Mouse (Mus musculus) liver, embryonic 14.5 days (tissue): Measurements from ENCODE around the gene Rab4a. TPM values are rescaled to one million over a fixed set of nuclear protein-coding genes. Genes with fewer than 3 reads are reported as not detected.

ENCODE experiments used
- ATAC-seq: fragments of 200-750 bp; cut with Nextera tagmentation; 2 replicates; pipeline ENCODE4 v1.8.0; 2017; ENCODE audit warnings: moderate number of reproducible peaks, mild to moderate bottlenecking, moderate library complexity; ENCODE audit not compliant: insufficient read depth
- DNase-seq, 3 experiments: peaks; one replicate each; pipeline ENCODE4 v3.0.0-alpha.2; 2012 to 2013; ENCODE audit warnings: low read depth in 3 of 3, low spot score in 3 of 3
- H3K27ac ChIP-seq: fragments of 300-500 bp; sonication (generic); 2 replicates; pipeline ENCODE4 v1.5.1; 2014; ENCODE audit warnings: moderate library complexity, mild to moderate bottlenecking, control low read depth, inconsistent platforms
- H3K27me3 ChIP-seq: fragments of 300-500 bp; sonication (generic); 2 replicates; pipeline ENCODE4 v1.6.1; 2014; ENCODE audit warnings: mild to moderate bottlenecking, low read length, moderate library complexity; ENCODE audit not compliant: control insufficient read depth, insufficient read depth
- H3K36me3 ChIP-seq: fragments of 300-500 bp; sonication (generic); replicated peaks from 2 replicates; pipeline ENCODE4 v1.6.1; 2014; ENCODE audit warnings: low read depth; ENCODE audit not compliant: control insufficient read depth, insufficient read depth
- H3K4me1 ChIP-seq, 2 experiments: fragments of 200-500 bp in 1 of 2; fragments of 300-500 bp in 1 of 2; sonication (generic) in 1 of 2; replicated peaks; 2 replicates each; pipeline ENCODE4 v1.6.1; 2012 to 2014; ENCODE audit warnings: antibody characterized with exemption in 1 of 2, inconsistent platforms in 1 of 2, low read length in 1 of 2; ENCODE audit not compliant: control insufficient read depth in 2 of 2, insufficient read depth in 2 of 2
- H3K4me2 ChIP-seq: fragments of 300-500 bp; sonication (generic); 2 replicates; pipeline ENCODE4 v1.6.1; 2014; ENCODE audit warnings: low read depth, mild to moderate bottlenecking, control low read depth, moderate library complexity
- H3K4me3 ChIP-seq, 2 experiments: fragments of 200-500 bp in 1 of 2; fragments of 300-500 bp in 1 of 2; sonication (generic) in 1 of 2; 2 replicates each; pipeline ENCODE4 v1.5.1; 2012 to 2014; ENCODE audit warnings: low read depth in 2 of 2, low read length in 2 of 2, mild to moderate bottlenecking in 2 of 2, control low read depth in 1 of 2, inconsistent platforms in 1 of 2, moderate library complexity in 1 of 2; ENCODE audit not compliant: insufficient read depth in 1 of 2
- H3K9ac ChIP-seq: fragments of 300-500 bp; sonication (generic); replicated peaks from 2 replicates; pipeline ENCODE4 v1.6.1; 2014; ENCODE audit warnings: mild to moderate bottlenecking, control low read depth, moderate library complexity
- H3K9me3 ChIP-seq: fragments of 300-500 bp; sonication (generic); 2 replicates; pipeline ENCODE4 v1.6.1; 2016; ENCODE audit warnings: low read length, mixed read lengths; ENCODE audit not compliant: control insufficient read depth
- CTCF ChIP-seq: IDR thresholded peaks from 2 replicates; pipeline ENCODE4 v1.5.1; 2016; ENCODE audit warnings: antibody characterized with exemption, low read depth, control low read depth
- EP300 ChIP-seq: IDR thresholded peaks from 2 replicates; pipeline ENCODE4 v1.6.1; 2016; ENCODE audit warnings: antibody characterized with exemption, low read depth
- WGBS: fragments of 180-500 bp; shearing (Covaris S2); extraction: QIAGEN DNeasy Blood & Tissue Kit; methylation state at CpG from one replicate; pipeline ENCODE4 v1.1.7; 2014; ENCODE audit not compliant: insufficient replicate concordance; 5-methylcytosine and 5-hydroxymethylcytosine counted together
- polyA plus RNA-seq, 2 experiments: library from polyadenylated mRNA; depleted of rRNA in 1 of 2; stranded (reverse) in 1 of 2; unstranded in 1 of 2; fragments of >200 nt; fragmentation: Nextera tagmentation in 1 of 2; extraction: Ambion mirVana in 1 of 2; gene quantifications; 2 replicates each; pipeline versions ENCODE4 v1.2.1 to v1.2.3; 2012 to 2014

The Rab4a gene
- polyA plus RNA-seq, 2 experiments = 12.9 to 23.7 TPM

DNA sequence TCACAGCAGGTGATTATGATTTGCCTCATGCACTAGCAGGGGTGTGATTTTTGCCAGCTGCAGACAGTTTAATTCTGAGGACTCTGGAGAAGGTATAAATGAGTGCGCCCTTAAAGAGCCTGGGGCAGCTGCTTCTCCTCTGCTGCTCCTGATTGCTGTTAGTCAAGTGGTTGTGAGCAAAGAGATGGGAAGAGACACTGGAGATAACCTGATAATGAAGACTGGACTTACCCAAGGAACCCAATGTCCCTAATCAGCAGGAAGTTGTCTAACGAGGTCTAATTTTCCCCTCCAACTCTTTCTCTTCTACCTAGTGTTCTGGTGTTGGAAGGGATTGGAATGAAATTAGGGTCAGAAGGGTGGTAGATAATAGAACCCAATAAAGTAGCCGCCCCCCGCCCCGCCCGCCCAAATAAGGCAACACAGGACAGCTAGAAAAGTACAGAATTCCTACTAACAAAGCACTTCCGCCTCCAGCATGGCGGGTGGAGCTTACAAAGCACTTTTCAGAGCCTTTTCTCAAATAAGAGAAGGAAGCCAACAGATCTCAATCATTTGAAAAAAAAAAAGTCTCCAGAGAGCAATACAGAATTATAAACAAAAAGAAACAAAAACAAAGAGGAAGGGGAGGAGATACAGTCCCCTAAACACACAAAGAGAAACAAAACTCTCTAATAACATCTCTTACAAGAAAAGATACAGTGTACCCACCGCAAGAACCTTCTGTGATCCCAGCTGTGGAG, 49.1 kb downstream of the Rab4a start:
- no peak overlapping the region for H3K4me3 ChIP-seq
- no peak overlapping the region for H3K27ac ChIP-seq
- H3K4me2 ChIP-seq = no peak overlapping the region
- H3K36me3 ChIP-seq = no peaks in the 10 kb centered on the region
- H3K27me3 ChIP-seq = no peaks in the 10 kb centered on the region; the same call in 1 of the 2 replicates
- no peaks in the 10 kb centered on the region for H3K9me3 ChIP-seq
- no peak for ATAC-seq
- 64% methylated on average over 9 of the region's 9 CpGs for WGBS
- H3K9ac ChIP-seq = no peak overlapping the region
- DNase-seq = no peak
- H3K4me1 ChIP-seq = peaks cover 7 to 8% of the 10 kb centered on the region in 2 experiments; a peak in 3 of 4 replicates
- TF ChIP-seq EP300 (no peak), CTCF (no peak)

DNA sequence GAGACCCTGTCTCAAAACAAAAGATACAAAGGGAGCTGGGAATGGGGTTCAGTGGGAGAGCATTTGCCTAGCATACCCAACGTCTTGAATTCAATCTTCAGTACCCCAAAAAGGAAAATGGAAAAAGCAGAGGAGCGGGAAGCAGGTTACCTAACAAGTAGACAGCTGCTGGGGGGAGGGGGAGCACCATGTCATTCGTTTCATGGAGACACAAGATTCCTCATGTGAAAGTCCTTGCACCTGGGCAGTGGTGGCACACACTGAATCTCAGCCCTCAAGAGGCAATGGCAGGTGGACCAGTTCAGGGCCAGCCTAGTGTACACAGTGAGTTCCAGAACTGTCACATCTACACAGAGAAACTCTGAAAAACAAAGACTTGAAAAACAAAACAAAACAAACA, 51.6 kb downstream of the Rab4a start:
- peaks cover 11% of the 10 kb centered on the region for H3K27me3 ChIP-seq
- H3K9ac ChIP-seq = no peak overlapping the region
- no peaks in the 10 kb centered on the region for H3K36me3 ChIP-seq
- ATAC-seq = no peak
- H3K4me2 ChIP-seq = peak overlapping the region; percentile 81
- peak overlapping the region in 1 of 2 experiments; percentile 87; a peak in 1 of 4 replicates for H3K4me3 ChIP-seq
- H3K4me1 ChIP-seq = peaks cover 7 to 8% of the 10 kb centered on the region in 2 experiments; a peak in 3 of 4 replicates
- 64% methylated on average over 3 of the region's 3 CpGs for WGBS
- H3K27ac ChIP-seq = no peak overlapping the region
- DNase-seq = no peak
- H3K9me3 ChIP-seq = no peaks in the 10 kb centered on the region
- no peak for TF ChIP-seq CTCF
- TF ChIP-seq EP300 = no peak

DNA sequence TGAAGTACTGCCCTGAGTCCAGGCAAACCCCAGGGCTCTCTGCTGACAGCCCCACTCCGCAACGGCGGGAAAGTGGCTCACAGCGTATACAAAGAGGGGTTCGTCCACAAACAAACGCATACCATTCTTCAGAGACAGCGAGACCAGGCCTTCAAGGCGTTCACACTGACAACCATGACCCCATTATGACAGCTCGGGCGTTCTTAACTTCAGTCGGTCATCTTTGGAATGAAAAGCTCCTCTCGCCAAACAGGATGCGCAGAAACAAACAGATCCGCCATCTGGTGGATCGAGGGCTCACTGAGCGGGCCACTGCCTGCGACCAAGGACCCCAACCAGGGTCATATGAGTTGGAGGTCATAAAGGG, 52.8 kb downstream of the Rab4a start:
- H3K27ac ChIP-seq = peak overlapping the region; percentile 62; the same call in 1 of the 2 replicates
- DNase-seq (peak in 2 of 3 experiments; percentile 10 to 30), ATAC-seq (peak; percentile 3; the same call in 1 of the 2 replicates)
- peak overlapping the region; percentile 81 for H3K4me2 ChIP-seq
- under 1% methylated on average over 17 of the region's 17 CpGs for WGBS
- H3K36me3 ChIP-seq = no peaks in the 10 kb centered on the region
- peaks cover 11% of the 10 kb centered on the region for H3K27me3 ChIP-seq
- peak overlapping the region; percentile 87 for H3K9ac ChIP-seq
- peak overlapping the region; percentile 87 to 95 for H3K4me3 ChIP-seq
- H3K4me1 ChIP-seq = peaks cover 7 to 8% of the 10 kb centered on the region in 2 experiments; a peak in 3 of 4 replicates
- H3K9me3 ChIP-seq = no peaks in the 10 kb centered on the region
- TF ChIP-seq EP300 = no peak
- no peak; the same call in 1 of the 2 replicates for TF ChIP-seq CTCF

DNA sequence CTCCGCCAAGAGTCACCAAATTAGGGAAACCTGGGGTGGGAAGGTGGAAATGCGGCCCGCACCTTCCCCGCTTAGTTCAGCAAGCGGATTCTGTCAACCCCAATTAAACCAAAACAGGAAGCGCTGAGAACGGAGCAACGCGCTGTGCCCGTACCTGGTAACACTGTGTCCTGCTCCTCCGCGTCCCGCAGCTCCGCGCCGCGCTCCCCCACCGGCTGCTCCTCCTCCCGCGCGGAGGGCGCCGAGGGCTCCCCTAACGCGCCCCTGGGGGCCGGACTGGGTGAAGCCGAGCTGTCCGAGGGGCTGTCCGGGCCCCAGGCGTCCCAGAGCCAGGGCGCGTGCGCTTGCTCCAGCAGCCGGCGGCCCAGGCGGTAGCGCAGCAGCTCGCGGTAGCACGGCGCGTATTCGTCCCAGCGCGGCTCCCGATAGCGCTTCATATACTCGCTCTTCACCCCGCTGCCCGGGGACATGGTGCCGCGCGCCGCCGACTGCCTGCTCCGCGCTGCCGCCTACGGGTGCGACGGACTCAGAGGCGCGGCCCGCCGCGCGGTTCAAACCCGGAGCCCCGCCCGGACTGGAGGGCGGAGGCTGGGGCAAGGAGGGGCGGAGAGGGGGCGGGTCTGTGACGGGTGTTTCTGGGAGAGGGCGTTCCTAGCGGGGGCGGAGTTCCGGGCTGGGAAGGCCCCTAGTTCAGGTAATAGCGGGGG, 53.3 kb downstream of the Rab4a start:
- TF ChIP-seq CTCF (peak; percentile 41), EP300 (no peak)
- Histone ChIP-seq H3K4me3 (peak overlapping the region; percentile 87 to 95), H3K27me3 (peaks cover 14% of the 10 kb centered on the region), H3K9ac (peak overlapping the region; percentile 87), H3K36me3 (no peaks in the 10 kb centered on the region), H3K27ac (peak overlapping the region; percentile 62), H3K4me1 (peaks cover 7 to 8% of the 10 kb centered on the region in 2 experiments; a peak in 3 of 4 replicates), H3K9me3 (no peaks in the 10 kb centered on the region), H3K4me2 (peak overlapping the region; percentile 81)
- peak; percentile 97 for ATAC-seq
- DNase-seq = peak; percentile 87 to 90 (median 87)
- WGBS = under 1% methylated on average over 79 of the region's 79 CpGs
